Mouse (Mus musculus): Measurements from ENCODE around the gene Gcc2. TPM values are rescaled to one million over a fixed set of nuclear protein-coding genes. Genes with fewer than 3 reads are reported as not detected.
"Not testable (repeated sequence)": the region's sequence is repeated elsewhere in the genome, so short reads cannot be mapped to it uniquely, and the experiment has no call there.

Gene Gcc2
- total and polyA plus RNA-seq, 2 experiments from 2014 or later: 32.0 to 109 TPM

GRCm38 (mm10) chr10:58212230-58212629, 43.1 kb upstream of the Gcc2 start:
- 73% methylated on average over 7 of the region's 7 CpGs for WGBS
- DNase-seq (ENCODE audit: low spot score): no peak
- Histone ChIP-seq H3K9ac (replicated peaks; ENCODE audit: low read length) (no peak overlapping the region), H3K27ac (no peak overlapping the region), H3K9me3 (ENCODE audit: low read length) (no peaks in the 10 kb centered on the region), H3K4me1 (ENCODE audit: insufficient read depth, low read length) (no peaks in the 10 kb centered on the region), H3K4me3 (ENCODE audit: low read length) (no peak overlapping the region), H3K4me2 (ENCODE audit: low read depth, low read length) (no peak overlapping the region), H3K27me3 (ENCODE audit: insufficient read depth, low read length) (no peaks in the 10 kb centered on the region), H3K36me3 (ENCODE audit: insufficient read depth, low read length) (no peaks in the 10 kb centered on the region)
- TF ChIP-seq CTCF (IDR thresholded peaks at IDR 0.05; ENCODE audit: low read depth): no peak
- no peak for ATAC-seq

- Histone ChIP-seq H3K36me3 (ENCODE audit: insufficient read depth, low read length) (no peaks in the 10 kb centered on the region), H3K4me1 (ENCODE audit: insufficient read depth, low read length) (no peaks in the 10 kb centered on the region), H3K4me2 (ENCODE audit: low read depth, low read length) (no peak overlapping the region), H3K27me3 (ENCODE audit: insufficient read depth, low read length) (no peaks in the 10 kb centered on the region), H3K9ac (replicated peaks; ENCODE audit: low read length) (no peak overlapping the region), H3K4me3 (ENCODE audit: low read length) (no peak overlapping the region), H3K27ac (no peak overlapping the region), H3K9me3 (ENCODE audit: low read length) (no peaks in the 10 kb centered on the region)
- no peak for TF ChIP-seq CTCF (IDR thresholded peaks at IDR 0.05; ENCODE audit: low read depth)
- ATAC-seq (no peak), DNase-seq (ENCODE audit: low spot score) (no peak)
Measured at GRCm38 (mm10) chr10:58214497-58214896, 40.8 kb upstream of the Gcc2 start.

- DNase-seq (ENCODE audit: low spot score) (no peak), ATAC-seq (no peak)
- Histone ChIP-seq H3K27me3 (ENCODE audit: insufficient read depth, low read length) (no peaks in the 10 kb centered on the region), H3K27ac (no peak overlapping the region), H3K4me3 (ENCODE audit: low read length) (no peak overlapping the region), H3K36me3 (ENCODE audit: insufficient read depth, low read length) (no peaks in the 10 kb centered on the region), H3K9me3 (ENCODE audit: low read length) (no peaks in the 10 kb centered on the region), H3K9ac (replicated peaks; ENCODE audit: low read length) (no peak overlapping the region), H3K4me2 (ENCODE audit: low read depth, low read length) (no peak overlapping the region), H3K4me1 (ENCODE audit: insufficient read depth, low read length) (no peaks in the 10 kb centered on the region)
- TF ChIP-seq CTCF (IDR thresholded peaks at IDR 0.05; ENCODE audit: low read depth): no peak
- WGBS: 81% methylated on average over 5 of the region's 5 CpGs
Measured at GRCm38 (mm10) chr10:58214934-58215333, 40.4 kb upstream of the Gcc2 start.

- Histone ChIP-seq H3K27me3 (ENCODE audit: insufficient read depth, low read length) (no peaks in the 10 kb centered on the region), H3K36me3 (ENCODE audit: insufficient read depth, low read length) (no peaks in the 10 kb centered on the region), H3K9ac (replicated peaks; ENCODE audit: low read length) (no peak overlapping the region), H3K4me1 (ENCODE audit: insufficient read depth, low read length) (no peaks in the 10 kb centered on the region), H3K4me3 (ENCODE audit: low read length) (no peak overlapping the region), H3K9me3 (ENCODE audit: low read length) (no peaks in the 10 kb centered on the region), H3K27ac (no peak overlapping the region), H3K4me2 (ENCODE audit: low read depth, low read length) (no peak overlapping the region)
- ATAC-seq (no peak), DNase-seq (ENCODE audit: low spot score) (no peak)
- 87% methylated on average over 1 of the region's 1 CpGs for WGBS
- TF ChIP-seq CTCF (IDR thresholded peaks at IDR 0.05; ENCODE audit: low read depth): no peak
Measured at GRCm38 (mm10) chr10:58215353-58215752, 39.9 kb upstream of the Gcc2 start.

GRCm38 (mm10) chr10:58217366-58217765, 37.9 kb upstream of the Gcc2 start:
- Histone ChIP-seq H3K27me3 (ENCODE audit: insufficient read depth, low read length) (no peaks in the 10 kb centered on the region), H3K4me2 (ENCODE audit: low read depth, low read length) (no peak overlapping the region), H3K9me3 (ENCODE audit: low read length) (no peaks in the 10 kb centered on the region), H3K4me1 (ENCODE audit: insufficient read depth, low read length) (no peaks in the 10 kb centered on the region), H3K4me3 (ENCODE audit: low read length) (no peak overlapping the region), H3K27ac (no peak overlapping the region), H3K9ac (replicated peaks; ENCODE audit: low read length) (no peak overlapping the region), H3K36me3 (ENCODE audit: insufficient read depth, low read length) (no peaks in the 10 kb centered on the region)
- 85% methylated on average over 3 of the region's 3 CpGs for WGBS
- ATAC-seq: no peak
- no peak for TF ChIP-seq CTCF (IDR thresholded peaks at IDR 0.05; ENCODE audit: low read depth)
- DNase-seq (ENCODE audit: low spot score): no peak

GRCm38 (mm10) chr10:58220726-58221125, 34.6 kb upstream of the Gcc2 start:
- Histone ChIP-seq H3K9ac (replicated peaks; ENCODE audit: low read length) (no peak overlapping the region), H3K4me3 (ENCODE audit: low read length) (no peak overlapping the region), H3K4me1 (ENCODE audit: insufficient read depth, low read length) (no peaks in the 10 kb centered on the region), H3K9me3 (ENCODE audit: low read length) (no peaks in the 10 kb centered on the region; the same call in 1 of the 2 replicates), H3K36me3 (ENCODE audit: insufficient read depth, low read length) (no peaks in the 10 kb centered on the region), H3K27ac (no peak overlapping the region), H3K27me3 (ENCODE audit: insufficient read depth, low read length) (no peaks in the 10 kb centered on the region), H3K4me2 (ENCODE audit: low read depth, low read length) (no peak overlapping the region)
- DNase-seq (ENCODE audit: low spot score): peak; percentile 11
- 88% methylated on average over 6 of the region's 6 CpGs for WGBS
- ATAC-seq: no peak
- no peak for TF ChIP-seq CTCF (IDR thresholded peaks at IDR 0.05; ENCODE audit: low read depth)

GRCm38 (mm10) chr10:58221571-58221970, 33.7 kb upstream of the Gcc2 start:
- H3K27ac ChIP-seq; H3K4me3 ChIP-seq (ENCODE audit: low read length); H3K4me1 ChIP-seq (ENCODE audit: insufficient read depth, low read length); H3K9ac ChIP-seq (replicated peaks; ENCODE audit: low read length); H3K4me2 ChIP-seq (ENCODE audit: low read depth, low read length); H3K27me3 ChIP-seq (ENCODE audit: insufficient read depth, low read length); DNase-seq (ENCODE audit: low spot score); H3K36me3 ChIP-seq (ENCODE audit: insufficient read depth, low read length); H3K9me3 ChIP-seq (ENCODE audit: low read length); ATAC-seq: not testable (repeated sequence)
- 85% methylated on average over 2 of the region's 2 CpGs for WGBS

- not testable (repeated sequence) for H3K27ac ChIP-seq; H3K9me3 ChIP-seq (ENCODE audit: low read length); H3K4me2 ChIP-seq (ENCODE audit: low read depth, low read length); H3K36me3 ChIP-seq (ENCODE audit: insufficient read depth, low read length); H3K4me1 ChIP-seq (ENCODE audit: insufficient read depth, low read length); H3K4me3 ChIP-seq (ENCODE audit: low read length); H3K27me3 ChIP-seq (ENCODE audit: insufficient read depth, low read length); ATAC-seq; DNase-seq (ENCODE audit: low spot score); H3K9ac ChIP-seq (replicated peaks; ENCODE audit: low read length)
- WGBS: 89% methylated on average over 3 of the region's 6 CpGs
Measured at GRCm38 (mm10) chr10:58223161-58223560, 32.1 kb upstream of the Gcc2 start.

- 84% methylated on average over 29 of the region's 31 CpGs for WGBS
Measured at GRCm38 (mm10) chr10:58223972-58224805, 31.1 kb upstream of the Gcc2 start.

More at GRCm38 (mm10) chr10:58223972-58224805, 31.1 kb upstream of the Gcc2 start:
- H3K27ac ChIP-seq; DNase-seq (ENCODE audit: low spot score); H3K4me3 ChIP-seq (ENCODE audit: low read length); H3K36me3 ChIP-seq (ENCODE audit: insufficient read depth, low read length); H3K27me3 ChIP-seq (ENCODE audit: insufficient read depth, low read length); H3K9ac ChIP-seq (replicated peaks; ENCODE audit: low read length); ATAC-seq; H3K4me1 ChIP-seq (ENCODE audit: insufficient read depth, low read length); H3K9me3 ChIP-seq (ENCODE audit: low read length); H3K4me2 ChIP-seq (ENCODE audit: low read depth, low read length): not testable (repeated sequence)

All from hindbrain, postnatal 0 days (tissue).